Mouse (Mus musculus) embryo, embryonic 11.5 days (tissue): Measurements from ENCODE around the gene Flt3.

Source experiments
- DNase-seq: peaks from one replicate; pipeline ENCODE4 v3.0.0-alpha.2; 2012; ENCODE audit warnings: low read depth, low spot score

The Flt3 gene

GRCm38 (mm10) chr5:147354161-147354780 lies 46.0 kb downstream of the Flt3 start:
- DNase-seq, result no peak

GRCm38 (mm10) chr5:147351931-147352330 lies 48.4 kb downstream of the Flt3 start:
- no peak for DNase-seq

- no peak for DNase-seq
These were observed 54.3 kb downstream of the Flt3 start for GRCm38 (mm10) chr5:147345981-147346380.

- DNase-seq, result no peak
These were observed 56.4 kb downstream of the Flt3 start for GRCm38 (mm10) chr5:147343904-147344303.

GRCm38 (mm10) chr5:147342901-147343300 lies 57.4 kb downstream of the Flt3 start:
- DNase-seq, result no peak

GRCm38 (mm10) chr5:147340741-147341414 lies 59.4 kb downstream of the Flt3 start:
- DNase-seq, result no peak

GRCm38 (mm10) chr5:147339560-147339959 lies 60.7 kb downstream of the Flt3 start:
- no peak for DNase-seq

- DNase-seq, result no peak
These were observed 61.3 kb downstream of the Flt3 start for GRCm38 (mm10) chr5:147338967-147339366.

- no peak for DNase-seq
These were observed 67.6 kb downstream of the Flt3 start for GRCm38 (mm10) chr5:147332711-147333110.

GRCm38 (mm10) chr5:147331547-147331946 lies 68.7 kb downstream of the Flt3 start:
- DNase-seq, result no peak

GRCm38 (mm10) chr5:147329946-147330345 lies 70.3 kb downstream of the Flt3 start:
- no peak for DNase-seq

- no peak for DNase-seq
These were observed 72.7 kb downstream of the Flt3 start for GRCm38 (mm10) chr5:147327636-147328035.

GRCm38 (mm10) chr5:147325931-147326330 lies 74.4 kb downstream of the Flt3 start:
- no peak for DNase-seq

- DNase-seq, result no peak
These were observed 76.9 kb downstream of the Flt3 start for GRCm38 (mm10) chr5:147323237-147323917.

- no peak for DNase-seq
These were observed 78.1 kb downstream of the Flt3 start, which contains the start of gene Urad for GRCm38 (mm10) chr5:147322183-147322582. Gene Urad (minus strand): TSS chr5:147322440.

- DNase-seq, result peak; percentile 57
These were observed 80.6 kb downstream of the Flt3 start for GRCm38 (mm10) chr5:147319653-147320052.

- no peak for DNase-seq
These were observed 82.3 kb downstream of the Flt3 start for GRCm38 (mm10) chr5:147317991-147318390.

GRCm38 (mm10) chr5:147317321-147317720 lies 83.0 kb downstream of the Flt3 start:
- no peak for DNase-seq

- no peak for DNase-seq
These were observed 84.7 kb downstream of the Flt3 start for GRCm38 (mm10) chr5:147315432-147316075.

- no peak for DNase-seq
These were observed 85.5 kb downstream of the Flt3 start for GRCm38 (mm10) chr5:147314646-147315431.
